Mouse (Mus musculus) intestine, embryonic 14.5 days (tissue): ENCODE measurements around the gene Lama2. TPM values are rescaled to one million over a fixed set of nuclear protein-coding genes. Genes with fewer than 3 reads are reported as not detected.

Experiments
- ATAC-seq: fragments of 200-750 bp; cut with Nextera tagmentation; replicated peaks from 2 replicates; pipeline ENCODE4 v1.8.0; 2017; ENCODE audit warnings: low read depth, moderate number of reproducible peaks, moderate TSS enrichment, moderate library complexity; ENCODE audit not compliant: low FRiP score, low TSS enrichment
- DNase-seq: peaks from one replicate; pipeline ENCODE4 v3.0.0-alpha.2; 2018; ENCODE audit warnings: low spot score
- H3K27ac ChIP-seq: fragments of 300-500 bp; sonication (generic); 2 replicates; pipeline ENCODE4 v1.5.1; 2014; ENCODE audit warnings: low read depth, mild to moderate bottlenecking, control low read depth
- H3K27me3 ChIP-seq: fragments of 300-500 bp; sonication (generic); replicated peaks from 2 replicates; pipeline ENCODE4 v1.6.1; 2014; ENCODE audit warnings: low read length, control low read depth; ENCODE audit not compliant: control insufficient read depth, insufficient read depth
- H3K36me3 ChIP-seq: fragments of 300-500 bp; sonication (generic); 2 replicates; pipeline ENCODE4 v1.6.1; 2014; ENCODE audit warnings: low read length, control low read depth; ENCODE audit not compliant: control insufficient read depth, insufficient read depth
- H3K4me1 ChIP-seq: fragments of 300-500 bp; sonication (generic); replicated peaks from 2 replicates; pipeline ENCODE4 v1.6.1; 2014; ENCODE audit warnings: low read length, control low read depth, mixed read lengths; ENCODE audit not compliant: control insufficient read depth, insufficient read depth
- H3K4me2 ChIP-seq: fragments of 300-500 bp; sonication (generic); 2 replicates; pipeline ENCODE4 v1.6.1; 2014; ENCODE audit warnings: low read length
- H3K4me3 ChIP-seq: fragments of 300-500 bp; sonication (generic); 2 replicates; pipeline ENCODE4 v1.5.1; 2014; ENCODE audit warnings: low read depth, low read length, control low read depth, mixed read lengths
- H3K9ac ChIP-seq: fragments of 300-500 bp; sonication (generic); 2 replicates; pipeline ENCODE4 v1.6.1; 2014; ENCODE audit warnings: mild to moderate bottlenecking, low read length
- H3K9me3 ChIP-seq: fragments of 300-500 bp; sonication (generic); 2 replicates; pipeline ENCODE4 v1.6.1; 2016; ENCODE audit warnings: low read length, control low read depth; ENCODE audit not compliant: control insufficient read depth
- WGBS: fragments of 180-500 bp; shearing (Covaris S2); extraction: QIAGEN DNeasy Blood & Tissue Kit; methylation state at CpG from one replicate; pipeline ENCODE4 v1.1.7; 2014; 5-methylcytosine and 5-hydroxymethylcytosine counted together
- polyA plus RNA-seq: library from polyadenylated mRNA; unstranded; fragments of >200 nt; fragmentation: Nextera tagmentation; extraction: Ambion mirVana; gene quantifications from 2 replicates; pipeline ENCODE4 v1.2.1, GENCODE M21; 2014

The Lama2 gene
- polyA plus RNA-seq, 1 experiment from 2014 or later: 9.8 TPM

- Histone ChIP-seq H3K9me3 (no peaks in the 10 kb centered on the region), H3K4me2 (no peak overlapping the region), H3K27me3 (no peaks in the 10 kb centered on the region), H3K4me3 (no peak overlapping the region), H3K4me1 (no peaks in the 10 kb centered on the region), H3K27ac (no peak overlapping the region), H3K36me3 (no peaks in the 10 kb centered on the region), H3K9ac (no peak overlapping the region)
- WGBS: 51% methylated on average over 7 of the region's 7 CpGs
- ATAC-seq: no peak
- no peak for DNase-seq
These were observed 275.3 kb downstream of the Lama2 start for GRCm38 (mm10) chr10:27344278-27344677.

- Histone ChIP-seq H3K4me3 (no peak overlapping the region), H3K27ac (no peak overlapping the region), H3K27me3 (no peaks in the 10 kb centered on the region), H3K4me1 (no peaks in the 10 kb centered on the region), H3K4me2 (no peak overlapping the region), H3K9me3 (no peaks in the 10 kb centered on the region), H3K9ac (no peak overlapping the region), H3K36me3 (no peaks in the 10 kb centered on the region)
- WGBS: 85% methylated on average over 4 of the region's 4 CpGs
- DNase-seq (no peak), ATAC-seq (no peak)
These were observed 297.1 kb downstream of the Lama2 start for GRCm38 (mm10) chr10:27322410-27322990.

GRCm38 (mm10) chr10:27307444-27307843 is 312.1 kb downstream of the Lama2 start:
- no peak for DNase-seq

GRCm38 (mm10) chr10:27305301-27305700 is 314.3 kb downstream of the Lama2 start:
- Histone ChIP-seq H3K27me3 (no peaks in the 10 kb centered on the region), H3K4me3 (no peak overlapping the region), H3K4me1 (no peaks in the 10 kb centered on the region), H3K36me3 (no peaks in the 10 kb centered on the region), H3K9me3 (no peaks in the 10 kb centered on the region), H3K9ac (no peak overlapping the region), H3K27ac (no peak overlapping the region), H3K4me2 (no peak overlapping the region)
- no peak for ATAC-seq
- no peak for DNase-seq
- WGBS: 59% methylated on average over 3 of the region's 3 CpGs

More at GRCm38 (mm10) chr10:27307444-27307843, 312.1 kb downstream of the Lama2 start:
- no peak for ATAC-seq
- no peaks in the 10 kb centered on the region for H3K36me3 ChIP-seq
- H3K4me2 ChIP-seq: no peak overlapping the region
- no peaks in the 10 kb centered on the region for H3K9me3 ChIP-seq
- H3K4me1 ChIP-seq: no peaks in the 10 kb centered on the region
- 72% methylated on average over 8 of the region's 8 CpGs for WGBS
- no peak overlapping the region for H3K4me3 ChIP-seq
- H3K9ac ChIP-seq: no peak overlapping the region
- H3K27me3 ChIP-seq: no peaks in the 10 kb centered on the region
- no peak overlapping the region for H3K27ac ChIP-seq

- H3K27ac ChIP-seq: no peak overlapping the region
- DNase-seq: no peak
- H3K27me3 ChIP-seq: no peaks in the 10 kb centered on the region
- 45% methylated on average over 10 of the region's 10 CpGs for WGBS
- ATAC-seq: no peak
- H3K9ac ChIP-seq: no peak overlapping the region
- H3K4me3 ChIP-seq: no peak overlapping the region
- H3K4me2 ChIP-seq: no peak overlapping the region
- no peaks in the 10 kb centered on the region for H3K4me1 ChIP-seq
- no peaks in the 10 kb centered on the region for H3K9me3 ChIP-seq
- H3K36me3 ChIP-seq: no peaks in the 10 kb centered on the region
These were observed 334.3 kb downstream of the Lama2 start for GRCm38 (mm10) chr10:27285098-27285860.

GRCm38 (mm10) chr10:27267432-27267831 is 352.1 kb downstream of the Lama2 start:
- H3K27me3 ChIP-seq: no peaks in the 10 kb centered on the region
- WGBS: 78% methylated on average over 2 of the region's 2 CpGs

GRCm38 (mm10) chr10:27265812-27266211 is 353.7 kb downstream of the Lama2 start:
- Histone ChIP-seq H3K27ac (no peak overlapping the region), H3K9me3 (no peaks in the 10 kb centered on the region), H3K9ac (no peak overlapping the region), H3K4me2 (no peak overlapping the region), H3K27me3 (no peaks in the 10 kb centered on the region), H3K4me3 (no peak overlapping the region), H3K36me3 (no peaks in the 10 kb centered on the region), H3K4me1 (no peaks in the 10 kb centered on the region)
- 56% methylated on average over 2 of the region's 2 CpGs for WGBS
- ATAC-seq: no peak
- DNase-seq: no peak

More at GRCm38 (mm10) chr10:27267432-27267831, 352.1 kb downstream of the Lama2 start:
- Histone ChIP-seq H3K4me3 (no peak overlapping the region), H3K9me3 (no peaks in the 10 kb centered on the region), H3K27ac (no peak overlapping the region), H3K4me2 (no peak overlapping the region), H3K9ac (no peak overlapping the region), H3K4me1 (no peaks in the 10 kb centered on the region), H3K36me3 (no peaks in the 10 kb centered on the region)
- DNase-seq (no peak), ATAC-seq (no peak)

- H3K27me3 ChIP-seq: no peaks in the 10 kb centered on the region
- no peak overlapping the region for H3K9ac ChIP-seq
- DNase-seq: no peak
- no peak overlapping the region for H3K4me3 ChIP-seq
- no peak for ATAC-seq
- no peaks in the 10 kb centered on the region for H3K36me3 ChIP-seq
- H3K4me1 ChIP-seq: no peaks in the 10 kb centered on the region
- H3K4me2 ChIP-seq: no peak overlapping the region
- no peak overlapping the region for H3K27ac ChIP-seq
- WGBS: 50% methylated on average over 2 of the region's 2 CpGs
- no peaks in the 10 kb centered on the region for H3K9me3 ChIP-seq
These were observed 354.8 kb downstream of the Lama2 start for GRCm38 (mm10) chr10:27264713-27265112.

- Histone ChIP-seq H3K4me3 (no peak overlapping the region), H3K4me2 (no peak overlapping the region), H3K27me3 (no peaks in the 10 kb centered on the region), H3K9ac (no peak overlapping the region), H3K36me3 (no peaks in the 10 kb centered on the region), H3K9me3 (no peaks in the 10 kb centered on the region), H3K27ac (no peak overlapping the region), H3K4me1 (no peaks in the 10 kb centered on the region)
- WGBS: 87% methylated on average over 1 of the region's 1 CpGs
- DNase-seq: no peak
- ATAC-seq: no peak
These were observed 369.8 kb downstream of the Lama2 start for GRCm38 (mm10) chr10:27249741-27250140.
